Mouse (Mus musculus) Patski (cell line): ENCODE results near the gene Rptor. TPM values are rescaled to one million over a fixed set of nuclear protein-coding genes. Genes with fewer than 3 reads are reported as not detected.
"Not testable (repeated sequence)": the region's sequence is repeated elsewhere in the genome, so short reads cannot be mapped to it uniquely, and the experiment has no call there.

Source experiments
- ATAC-seq: fragments of 100-300 bp; one replicate; pipeline ENCODE4 v1.8.0; 2021
- CTCF ChIA-PET: fragments of 350-600 bp; sonication (Branson Sonifier 250); formaldehyde crosslinking; loops from one replicate; lab custom pipeline; 2022; ENCODE audit warnings: inconsistent platforms; lab: Charles Lee
- POLR2A ChIA-PET: fragments of 350-600 bp; sonication (Branson Sonifier 250); formaldehyde crosslinking; loops from one replicate; lab custom pipeline; 2022; ENCODE audit warnings: antibody characterized with exemption, inconsistent platforms; lab: Charles Lee
- DNase-seq: peaks from one replicate; pipeline ENCODE4 v3.0.0-alpha.2; 2011; ENCODE audit warnings: low read depth, low spot score
- H3K27me3 ChIP-seq: fragments of 371-371 bp; one replicate; pipeline ENCODE4 v1.5.1; 2021
- CTCF ChIP-seq: fragments of 100-300 bp; IDR thresholded peaks from one replicate; pipeline ENCODE4 v1.5.1; 2021
- in situ Hi-C: fragments of 300-500 bp; cut with MboI; formaldehyde crosslinking; loops from 3 replicates; pipeline ENCODE4 v1.11.1; 2018; ENCODE audit warnings: low pct_unique_long_range_greater_than_20kb, mixed read lengths
- polyA plus RNA-seq: library from polyadenylated mRNA; unstranded; gene quantifications from one replicate; pipeline ENCODE4 v1.2.3, GENCODE M21; 2021

The Rptor gene
- polyA plus RNA-seq, 1 experiment from 2014 or later = 27.9 TPM

- ATAC-seq = no peak
- in situ Hi-C loops = no loop called here
- ChIA-PET CTCF (interaction anchor here (1.4 kb wide), 1 partner anchor 16 kb away, joined by 3 read pairs; no protein-coding TSS in a partner anchor), POLR2A (no interaction called here)
- DNase-seq = no peak
- no peaks in the 10 kb centered on the region for H3K27me3 ChIP-seq
- no peak for TF ChIP-seq CTCF
Observed at GRCm38 (mm10) chr11:119644612-119645379, 42.1 kb downstream of the Rptor start.

- POLR2A ChIA-PET = no interaction called here
- H3K27me3 ChIP-seq = no peaks in the 10 kb centered on the region
- DNase-seq (no peak), ATAC-seq (no peak)
- no peak for TF ChIP-seq CTCF
- CTCF ChIA-PET = interaction anchor here (0.7 to 1.7 kb wide), 5 partner anchors 10 to 138 kb away, joined by 3 read pairs; no protein-coding TSS in a partner anchor
- in situ Hi-C loops = no loop called here
Observed at GRCm38 (mm10) chr11:119650456-119650855, 47.8 kb downstream of the Rptor start.

- no peak for ATAC-seq
- no peak for TF ChIP-seq CTCF
- CTCF ChIA-PET = no interaction called here
Observed at GRCm38 (mm10) chr11:119653336-119653735, 50.6 kb downstream of the Rptor start.

DNA sequence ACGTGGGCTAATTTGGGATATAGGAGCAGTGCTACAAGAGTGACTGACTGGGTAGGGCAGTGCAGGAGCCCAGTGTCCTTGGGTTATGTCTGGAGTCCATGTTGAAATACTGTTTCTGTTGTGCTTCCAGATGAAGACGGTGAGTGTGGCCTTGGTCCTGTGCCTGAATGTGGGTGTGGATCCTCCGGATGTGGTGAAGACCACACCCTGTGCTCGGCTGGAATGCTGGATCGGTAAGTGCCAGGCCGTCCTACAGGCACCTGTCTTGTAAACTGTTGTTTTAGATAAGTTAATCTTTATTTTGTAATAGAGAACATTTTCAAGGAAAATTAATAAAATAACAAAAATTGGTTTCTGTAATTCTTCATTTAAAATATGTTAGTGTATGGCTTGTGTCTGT lies 54.8 kb downstream of the Rptor start:
- no peaks in the 10 kb centered on the region for H3K27me3 ChIP-seq
- ChIA-PET CTCF (interaction anchor here (1.6 kb wide), 1 partner anchor 9 kb away, joined by 4 read pairs; no protein-coding TSS in a partner anchor), POLR2A (no interaction called here)
- TF ChIP-seq CTCF = no peak
- in situ Hi-C loops = no loop called here
- DNase-seq = no peak
- ATAC-seq = no peak

More at GRCm38 (mm10) chr11:119653336-119653735, 50.6 kb downstream of the Rptor start:
- POLR2A ChIA-PET = interaction anchor here (0.8 kb wide), 1 partner anchor 29 kb away, joined by 3 read pairs; no protein-coding TSS in a partner anchor
- in situ Hi-C loops = no loop called here
- no peaks in the 10 kb centered on the region for H3K27me3 ChIP-seq
- no peak for DNase-seq

DNA sequence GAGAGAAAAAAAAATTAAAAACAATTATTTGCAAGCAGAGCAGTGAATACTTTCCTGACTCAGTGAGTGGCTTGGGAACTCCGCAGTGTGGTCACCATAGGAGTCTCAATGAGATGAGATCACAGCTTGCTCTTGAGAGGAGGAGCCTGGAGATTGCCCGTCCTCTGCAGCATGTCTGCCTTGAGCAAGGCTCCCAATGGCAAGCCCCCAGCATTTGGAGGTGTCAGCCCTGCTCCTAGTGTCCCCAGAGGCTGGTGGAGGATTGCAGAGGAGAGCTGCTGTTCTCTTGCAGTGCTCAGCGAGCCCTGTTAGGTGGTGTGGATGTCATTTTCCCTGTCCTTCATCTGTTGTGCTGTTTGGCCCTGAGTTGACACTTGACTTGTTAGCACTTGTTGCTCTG lies 56.6 kb downstream of the Rptor start:
- in situ Hi-C loops = no loop called here
- H3K27me3 ChIP-seq = no peaks in the 10 kb centered on the region
- DNase-seq (no peak), ATAC-seq (no peak)
- ChIA-PET CTCF (interaction anchor here (1.6 kb wide), 1 partner anchor 17 kb away, joined by 5 read pairs; no protein-coding TSS in a partner anchor), POLR2A (no interaction called here)
- TF ChIP-seq CTCF = no peak

- DNase-seq, H3K27me3 ChIP-seq, in situ Hi-C loops, ATAC-seq: not testable (repeated sequence)
- POLR2A ChIA-PET = interaction anchor here (0.8 kb wide), 1 partner anchor 99 kb away, joined by 3 read pairs; no protein-coding TSS in a partner anchor
- CTCF ChIA-PET = interaction anchor here (1.0 kb wide), 1 partner anchor 18 kb away, joined by 3 read pairs; no protein-coding TSS in a partner anchor
Observed at GRCm38 (mm10) chr11:119661479-119661878, 58.8 kb downstream of the Rptor start.

GRCm38 (mm10) chr11:119663876-119664275 lies 61.2 kb downstream of the Rptor start:
- in situ Hi-C loops = no loop called here
- ATAC-seq (peak; percentile 8), DNase-seq (no peak)
- ChIA-PET CTCF (interaction anchor here (1.1 kb wide), 2 partner anchors 13 to 16 kb away, joined by 3 read pairs; no protein-coding TSS in a partner anchor), POLR2A (interaction anchor here (0.8 kb wide), 1 partner anchor 125 kb away, joined by 3 read pairs; no protein-coding TSS in a partner anchor)
- no peak for TF ChIP-seq CTCF
- no peaks in the 10 kb centered on the region for H3K27me3 ChIP-seq

GRCm38 (mm10) chr11:119664678-119665307 lies 62.1 kb downstream of the Rptor start:
- CTCF ChIA-PET = interaction anchor here (0.8 to 1.1 kb wide), 2 partner anchors 9 to 17 kb away, joined by 3 read pairs; no protein-coding TSS in a partner anchor
- H3K27me3 ChIP-seq = no peaks in the 10 kb centered on the region
- POLR2A ChIA-PET = no interaction called here
- DNase-seq = no peak
- TF ChIP-seq CTCF = no peak
- in situ Hi-C loops = no loop called here
- ATAC-seq = no peak

- no peak for DNase-seq
- ATAC-seq = no peak
- in situ Hi-C loops = no loop called here
- ChIA-PET POLR2A (no interaction called here), CTCF (interaction anchor here (0.8 kb wide), 1 partner anchor 8 kb away, joined by 3 read pairs; no protein-coding TSS in a partner anchor)
- H3K27me3 ChIP-seq = no peaks in the 10 kb centered on the region
- TF ChIP-seq CTCF = no peak
Observed at GRCm38 (mm10) chr11:119665308-119665702, 62.6 kb downstream of the Rptor start.

GRCm38 (mm10) chr11:119666567-119667108 lies 63.9 kb downstream of the Rptor start:
- in situ Hi-C loops = no loop called here
- ChIA-PET POLR2A (interaction anchor here (0.7 kb wide), 1 partner anchor 30 kb away, joined by 3 read pairs; no protein-coding TSS in a partner anchor), CTCF (interaction anchor here (1.1 kb wide), 1 partner anchor 176 kb away, joined by 3 read pairs; no protein-coding TSS in a partner anchor)
- H3K27me3 ChIP-seq = no peaks in the 10 kb centered on the region
- ATAC-seq (peak; percentile 38), DNase-seq (no peak)
- TF ChIP-seq CTCF = no peak
